Mouse (Mus musculus) heart, embryonic 16.5 days (tissue): ENCODE results near the gene Bbs9. TPM values are rescaled to one million over a fixed set of nuclear protein-coding genes. Genes with fewer than 3 reads are reported as not detected.
"Not testable (repeated sequence)": the region's sequence is repeated elsewhere in the genome, so short reads cannot be mapped to it uniquely, and the experiment has no call there.

Experiments used
- ATAC-seq: fragments of 200-750 bp; cut with Nextera tagmentation; replicated peaks from 2 replicates; pipeline ENCODE4 v1.8.0; 2017; ENCODE audit warnings: moderate number of reproducible peaks; ENCODE audit not compliant: insufficient read depth, low FRiP score; ENCODE audit errors: extremely low read depth
- H3K27ac ChIP-seq: fragments of 300-500 bp; sonication (generic); 2 replicates; pipeline ENCODE4 v1.5.1; 2014; ENCODE audit warnings: mild to moderate bottlenecking, low read length, control low read depth, moderate library complexity
- H3K27me3 ChIP-seq: fragments of 300-500 bp; sonication (generic); 2 replicates; pipeline ENCODE4 v1.6.1; 2014; ENCODE audit warnings: low read length, mixed read lengths; ENCODE audit not compliant: control insufficient read depth, insufficient read depth
- H3K36me3 ChIP-seq: fragments of 300-500 bp; sonication (generic); 2 replicates; pipeline ENCODE4 v1.6.1; 2014; ENCODE audit not compliant: control insufficient read depth, insufficient read depth
- H3K4me1 ChIP-seq: fragments of 300-500 bp; sonication (generic); 2 replicates; pipeline ENCODE4 v1.6.1; 2014; ENCODE audit warnings: low read length, mixed read lengths; ENCODE audit not compliant: control insufficient read depth, insufficient read depth
- H3K4me2 ChIP-seq: fragments of 300-500 bp; sonication (generic); 2 replicates; pipeline ENCODE4 v1.6.1; 2014; ENCODE audit warnings: low read depth, mild to moderate bottlenecking, control low read depth, low read length
- H3K4me3 ChIP-seq: fragments of 300-500 bp; sonication (generic); 2 replicates; pipeline ENCODE4 v1.5.1; 2014; ENCODE audit warnings: mild to moderate bottlenecking, control low read depth, low read length
- H3K9ac ChIP-seq: fragments of 300-500 bp; sonication (generic); 2 replicates; pipeline ENCODE4 v1.6.1; 2014; ENCODE audit warnings: low read length, control low read depth
- H3K9me3 ChIP-seq: fragments of 300-500 bp; sonication (generic); replicated peaks from 2 replicates; pipeline ENCODE4 v1.6.1; 2016; ENCODE audit warnings: low read length; ENCODE audit not compliant: control insufficient read depth
- WGBS: fragments of 180-500 bp; shearing (Covaris S2); extraction: QIAGEN DNeasy Blood & Tissue Kit; methylation state at CpG from one replicate; pipeline ENCODE4 v1.1.7; 2014; 5-methylcytosine and 5-hydroxymethylcytosine counted together
- polyA plus RNA-seq: library from polyadenylated mRNA; unstranded; fragments of >200 nt; fragmentation: Nextera tagmentation; extraction: Ambion mirVana; gene quantifications from 2 replicates; pipeline ENCODE4 v1.2.1, GENCODE M21; 2015

Bbs9 gene
- polyA plus RNA-seq, 1 experiment from 2014 or later = 7.9 TPM

DNA sequence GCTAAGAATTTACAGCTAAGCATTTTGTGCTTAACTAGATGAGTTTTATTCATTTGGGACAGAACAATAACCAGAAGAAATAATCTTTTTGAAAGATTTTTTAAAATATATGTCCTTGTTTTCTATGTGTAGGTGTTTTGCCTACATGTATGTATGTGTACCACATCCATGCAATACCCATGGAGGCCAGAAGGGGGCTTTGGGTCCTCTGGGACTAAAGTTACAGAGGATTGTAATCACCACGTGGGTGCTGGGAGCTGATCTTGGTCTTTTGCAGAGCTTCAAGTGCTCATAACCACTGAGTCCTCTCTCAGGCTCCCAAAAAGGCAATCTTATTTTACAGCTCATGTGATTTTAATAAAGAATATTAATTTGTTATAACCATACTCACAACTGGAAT lies 371.3 kb downstream of the Bbs9 start:
- Histone ChIP-seq H3K27ac (no peak overlapping the region), H3K4me2 (no peak overlapping the region), H3K36me3 (no peaks in the 10 kb centered on the region), H3K9ac (no peak overlapping the region), H3K9me3 (no peaks in the 10 kb centered on the region; the same call in 1 of the 2 replicates), H3K4me3 (no peak overlapping the region), H3K4me1 (no peaks in the 10 kb centered on the region), H3K27me3 (no peaks in the 10 kb centered on the region)
- 89% methylated on average over 1 of the region's 1 CpGs for WGBS
- no peak for ATAC-seq

GRCm38 (mm10) chr9:22848800-22849199 lies 373.3 kb downstream of the Bbs9 start:
- Histone ChIP-seq H3K4me3 (no peak overlapping the region), H3K4me2 (no peak overlapping the region), H3K36me3 (no peaks in the 10 kb centered on the region), H3K27me3 (no peaks in the 10 kb centered on the region), H3K9me3 (no peaks in the 10 kb centered on the region; the same call in 1 of the 2 replicates), H3K27ac (no peak overlapping the region), H3K4me1 (no peaks in the 10 kb centered on the region), H3K9ac (no peak overlapping the region)
- WGBS = 93% methylated on average over 3 of the region's 3 CpGs
- ATAC-seq = no peak

GRCm38 (mm10) chr9:22849212-22849611 lies 373.7 kb downstream of the Bbs9 start:
- Histone ChIP-seq H3K9ac (no peak overlapping the region), H3K9me3 (no peaks in the 10 kb centered on the region; the same call in 1 of the 2 replicates), H3K36me3 (no peaks in the 10 kb centered on the region), H3K27me3 (no peaks in the 10 kb centered on the region), H3K4me1 (no peaks in the 10 kb centered on the region), H3K27ac (no peak overlapping the region), H3K4me3 (no peak overlapping the region), H3K4me2 (no peak overlapping the region)
- no peak for ATAC-seq
- WGBS = 69% methylated on average over 4 of the region's 4 CpGs

- ATAC-seq, H3K27me3 ChIP-seq, H3K4me1 ChIP-seq, H3K36me3 ChIP-seq, H3K4me3 ChIP-seq, H3K9ac ChIP-seq, H3K4me2 ChIP-seq, H3K9me3 ChIP-seq, H3K27ac ChIP-seq: not testable (repeated sequence)
- 85% methylated on average over 5 of the region's 6 CpGs for WGBS
Measured at GRCm38 (mm10) chr9:22869147-22869546, 393.6 kb downstream of the Bbs9 start.

GRCm38 (mm10) chr9:22870661-22871060 lies 395.1 kb downstream of the Bbs9 start:
- H3K9me3 ChIP-seq = no peaks in the 10 kb centered on the region
- no peak for ATAC-seq
- no peak overlapping the region for H3K9ac ChIP-seq
- no peak overlapping the region for H3K27ac ChIP-seq
- H3K4me3 ChIP-seq = no peak overlapping the region
- 92% methylated on average over 3 of the region's 3 CpGs for WGBS
- H3K4me1 ChIP-seq = no peaks in the 10 kb centered on the region
- H3K4me2 ChIP-seq = no peak overlapping the region
- H3K36me3 ChIP-seq = no peaks in the 10 kb centered on the region
- no peaks in the 10 kb centered on the region for H3K27me3 ChIP-seq

- WGBS = 89% methylated on average over 1 of the region's 1 CpGs
Measured at GRCm38 (mm10) chr9:22875231-22875630, 399.7 kb downstream of the Bbs9 start.

DNA sequence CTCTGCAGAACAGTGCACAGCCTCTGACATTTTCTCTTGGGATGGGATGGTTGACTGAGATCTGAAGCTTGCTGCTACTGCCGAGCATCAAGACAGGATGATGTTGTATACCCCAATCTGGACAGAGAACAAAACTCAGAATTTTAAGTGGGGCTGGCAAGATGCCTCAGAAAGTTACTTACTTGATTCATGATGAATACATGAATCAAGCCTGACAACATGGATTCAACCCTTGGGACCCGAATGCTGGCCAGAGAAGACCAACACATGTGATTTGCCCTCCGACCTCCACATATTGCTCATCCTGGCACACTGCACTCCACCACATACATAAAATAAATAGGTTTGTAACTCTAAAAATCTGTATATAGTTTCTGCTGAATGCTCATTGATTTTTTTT lies 403.8 kb downstream of the Bbs9 start:
- no peak overlapping the region for H3K4me3 ChIP-seq
- no peaks in the 10 kb centered on the region for H3K27me3 ChIP-seq
- no peaks in the 10 kb centered on the region for H3K4me1 ChIP-seq
- H3K4me2 ChIP-seq = no peak overlapping the region
- H3K9me3 ChIP-seq = no peaks in the 10 kb centered on the region
- no peak overlapping the region for H3K27ac ChIP-seq
- H3K9ac ChIP-seq = no peak overlapping the region
- WGBS = 89% methylated on average over 3 of the region's 3 CpGs
- H3K36me3 ChIP-seq = no peaks in the 10 kb centered on the region
- ATAC-seq = no peak

More at GRCm38 (mm10) chr9:22875231-22875630, 399.7 kb downstream of the Bbs9 start:
- no peaks in the 10 kb centered on the region for H3K27me3 ChIP-seq
- no peak overlapping the region for H3K9ac ChIP-seq
- H3K36me3 ChIP-seq = no peaks in the 10 kb centered on the region
- ATAC-seq = no peak
- H3K4me2 ChIP-seq = no peak overlapping the region
- H3K4me1 ChIP-seq = no peaks in the 10 kb centered on the region
- no peaks in the 10 kb centered on the region for H3K9me3 ChIP-seq
- H3K27ac ChIP-seq = no peak overlapping the region
- H3K4me3 ChIP-seq = no peak overlapping the region

DNA sequence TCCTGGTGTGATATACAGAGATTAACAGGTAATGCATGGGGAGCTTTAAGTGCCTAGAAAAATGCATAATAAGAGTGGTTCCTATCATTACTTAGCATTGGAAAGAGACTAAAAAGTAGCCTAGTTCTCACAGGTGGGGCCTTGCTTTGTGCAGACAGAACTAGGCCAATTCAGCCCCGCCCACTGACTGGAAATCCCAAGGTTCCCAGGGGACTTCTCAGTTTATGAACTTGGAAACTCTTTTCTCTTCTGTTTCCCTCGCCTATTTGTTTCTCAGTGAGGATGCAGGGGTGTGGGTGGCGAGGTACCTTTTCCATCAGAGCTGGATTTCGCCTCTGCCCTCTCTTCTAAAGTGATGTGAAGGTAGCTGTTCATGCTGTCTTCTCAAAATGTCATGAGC lies 410.8 kb downstream of the Bbs9 start:
- no peak overlapping the region for H3K4me3 ChIP-seq
- H3K36me3 ChIP-seq = no peaks in the 10 kb centered on the region
- H3K27ac ChIP-seq = no peak overlapping the region
- no peaks in the 10 kb centered on the region for H3K27me3 ChIP-seq
- no peak overlapping the region for H3K4me2 ChIP-seq
- no peaks in the 10 kb centered on the region for H3K9me3 ChIP-seq
- ATAC-seq = no peak
- no peaks in the 10 kb centered on the region for H3K4me1 ChIP-seq
- H3K9ac ChIP-seq = no peak overlapping the region
- WGBS = 79% methylated on average over 4 of the region's 4 CpGs

DNA sequence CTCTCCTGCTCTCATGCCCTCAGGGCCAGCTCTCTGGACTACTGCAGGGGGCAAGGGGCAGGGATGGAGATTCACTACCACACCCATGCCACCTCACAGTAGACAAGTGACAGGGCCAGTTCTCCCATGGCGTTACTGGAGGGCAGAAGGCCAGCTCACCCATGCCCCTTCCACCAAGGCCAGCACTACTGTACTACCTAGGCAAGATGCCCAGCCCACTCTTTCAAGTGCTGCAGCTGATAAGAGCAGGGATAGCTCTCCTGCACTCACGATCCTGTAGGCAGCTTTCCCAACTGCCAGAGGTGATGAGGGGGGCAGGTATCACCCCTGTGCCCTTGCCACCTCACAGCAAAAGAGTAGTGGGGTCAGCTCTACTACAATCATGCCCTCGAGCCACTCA lies 429.9 kb downstream of the Bbs9 start:
- H3K36me3 ChIP-seq = no peaks in the 10 kb centered on the region
- no peak overlapping the region for H3K4me2 ChIP-seq
- ATAC-seq = peak; percentile 58
- no peak overlapping the region for H3K9ac ChIP-seq
- H3K27ac ChIP-seq = no peak overlapping the region
- no peak overlapping the region for H3K4me3 ChIP-seq
- peaks cover 2% of the 10 kb centered on the region; the same call in 1 of the 2 replicates for H3K4me1 ChIP-seq
- no peaks in the 10 kb centered on the region for H3K9me3 ChIP-seq
- no peaks in the 10 kb centered on the region for H3K27me3 ChIP-seq
- 35% methylated on average over 3 of the region's 3 CpGs for WGBS

DNA sequence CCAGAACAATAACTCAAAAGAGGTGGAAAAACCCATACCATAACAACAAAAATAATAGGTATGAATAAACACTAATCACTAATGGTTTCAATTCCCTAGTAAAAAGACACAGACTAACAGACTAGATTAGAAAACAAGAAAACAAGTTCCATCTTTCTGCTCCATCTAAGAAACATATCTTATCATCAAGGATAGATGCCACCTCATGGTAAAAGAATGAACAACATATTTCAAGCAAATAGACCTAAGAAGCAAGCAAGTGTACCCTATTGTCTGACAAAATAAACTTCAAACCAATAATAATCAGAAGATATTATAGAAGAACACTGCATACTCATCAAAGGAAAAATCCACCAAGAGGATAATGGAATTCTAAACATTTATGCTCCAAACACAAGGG lies 441.3 kb downstream of the Bbs9 start:
- Histone ChIP-seq H3K4me2 (no peak overlapping the region), H3K9me3 (no peaks in the 10 kb centered on the region)
- ATAC-seq = no peak

More for the DNA sequence above, 441.3 kb downstream of the Bbs9 start:
- H3K36me3 ChIP-seq = no peaks in the 10 kb centered on the region
- H3K9ac ChIP-seq = no peak overlapping the region
- H3K27ac ChIP-seq = no peak overlapping the region
- no peaks in the 10 kb centered on the region for H3K4me1 ChIP-seq
- no peaks in the 10 kb centered on the region for H3K27me3 ChIP-seq
- no peak overlapping the region for H3K4me3 ChIP-seq
